Mouse (Mus musculus) layer of hippocampus, postnatal 25 days (tissue): Measurements from ENCODE around the gene Adcy4. TPM values are rescaled to one million over a fixed set of nuclear protein-coding genes. Genes with fewer than 3 reads are reported as not detected.

Experiments used
- DNase-seq, 2 experiments: peaks; one replicate each; pipeline ENCODE4 v3.0.0; 2022; ENCODE audit warnings: mixed read lengths in 2 of 2, low spot score in 1 of 2; ENCODE audit errors: extremely low spot score in 1 of 2
- total RNA-seq, 2 experiments: library from RNA; stranded (reverse); gene quantifications; 2 replicates each; pipeline ENCODE4 v1.2.3; 2021

Gene Adcy4
- total RNA-seq, 2 experiments from 2014 or later, result 3.9 to 5.9 TPM

DNA sequence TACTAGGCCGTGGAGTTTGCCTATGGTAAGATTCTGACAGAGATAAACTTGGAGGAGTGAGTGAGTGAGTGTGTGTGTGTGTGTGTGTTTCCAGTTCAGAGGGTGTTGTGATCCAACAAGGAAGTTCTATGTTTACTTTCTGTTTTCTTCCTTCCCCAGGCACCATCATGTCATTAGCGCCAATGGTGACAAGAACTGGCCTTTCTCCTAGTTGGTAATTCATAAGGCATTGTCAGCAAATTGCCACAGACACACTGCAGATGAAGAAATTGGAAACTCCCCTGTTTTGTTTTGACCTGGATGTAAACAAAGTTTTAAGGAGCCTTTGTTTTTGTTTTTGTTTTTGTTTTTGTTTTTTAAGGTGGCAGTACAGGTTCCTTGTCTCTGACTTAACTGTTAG is 9.6 kb upstream of the Adcy4 start:
- DNase-seq, result no peak

DNA sequence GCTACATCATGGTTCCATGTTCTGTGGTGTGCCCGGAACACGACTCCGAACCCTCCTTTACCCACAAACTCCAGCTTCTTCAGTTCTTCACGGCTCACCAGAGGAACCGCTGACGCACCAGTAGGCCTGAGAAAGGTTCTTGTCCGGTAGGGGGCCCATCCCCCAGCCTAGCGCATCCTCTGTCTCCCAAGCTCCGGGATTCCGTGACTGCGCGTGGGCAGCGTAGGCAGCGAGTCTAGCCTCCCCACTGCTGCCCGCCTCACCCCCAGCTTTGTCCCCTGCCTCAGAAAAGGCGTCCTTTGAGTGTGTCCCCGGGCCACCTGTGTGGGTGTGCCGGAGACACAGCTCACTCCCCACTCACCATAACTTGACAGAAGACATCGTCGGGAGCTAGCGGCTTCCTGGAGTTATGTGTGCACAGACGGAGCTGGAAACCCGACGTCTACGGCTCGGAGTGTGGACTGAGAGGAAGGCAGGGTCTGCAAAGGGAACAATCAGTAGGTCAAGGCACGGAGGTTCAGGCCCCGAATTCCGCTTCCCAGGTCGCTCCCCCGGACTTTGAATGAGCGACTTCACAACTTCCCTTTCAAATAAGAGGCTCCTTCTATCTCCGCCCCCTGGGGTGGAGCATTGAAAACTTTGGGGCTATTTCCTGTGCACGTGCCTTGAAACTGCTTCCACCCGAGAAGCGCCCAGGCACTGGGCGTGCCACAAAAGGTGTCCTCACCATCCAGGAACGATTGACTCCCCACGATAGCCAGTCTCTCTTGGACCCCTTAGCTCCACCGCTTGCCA is 4.6 kb upstream of the Adcy4 start, which contains the start of gene Ripk3:
Ripk3 (minus strand) TSS at position 610 of the 795 bp plus-strand sequence.
- peak in 1 of 2 experiments; percentile 1 for DNase-seq

DNA sequence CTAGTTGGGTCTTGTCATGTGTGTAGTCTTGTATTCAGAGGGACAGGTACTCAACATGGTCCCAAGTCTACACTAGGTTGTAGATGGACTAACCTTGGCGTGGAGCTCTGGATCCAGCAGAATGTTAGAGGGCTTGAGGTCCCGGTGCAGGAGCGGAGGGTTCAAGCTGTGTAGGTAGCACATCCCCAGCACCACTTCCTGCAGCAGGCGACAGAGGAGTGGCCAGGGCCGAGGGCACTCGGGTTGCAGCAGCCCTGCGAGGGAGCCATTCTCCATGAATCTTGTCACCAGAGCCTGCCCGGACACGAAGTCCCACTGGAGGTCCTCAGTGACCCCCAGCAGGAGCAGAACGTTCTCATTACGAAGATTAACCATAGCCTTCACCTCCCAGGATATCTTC is 3.8 kb upstream of the Adcy4 start:
- DNase-seq, result peak in 1 of 2 experiments; percentile 4

DNA sequence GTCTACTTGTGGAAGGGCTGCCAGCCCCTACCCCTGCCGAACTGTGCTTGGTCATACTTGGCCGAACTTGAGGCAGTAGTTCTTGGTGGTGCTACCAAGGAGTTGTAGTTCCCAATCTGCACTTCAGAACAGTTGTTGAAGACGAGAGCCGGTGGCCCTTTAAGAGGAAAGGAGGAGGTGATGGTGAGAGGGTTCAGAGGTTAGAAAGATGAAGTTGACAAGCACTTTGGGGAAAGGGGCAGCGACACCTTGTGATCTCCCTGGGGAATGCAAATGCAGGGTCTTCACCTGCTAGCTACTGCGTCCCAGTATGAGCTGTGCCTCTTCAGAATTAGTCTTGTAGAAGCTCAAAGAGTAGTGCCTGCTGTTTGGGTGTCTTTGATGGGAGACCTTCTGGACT is 1.3 kb upstream of the Adcy4 start:
- peak in 1 of 2 experiments; percentile 5 for DNase-seq

DNA sequence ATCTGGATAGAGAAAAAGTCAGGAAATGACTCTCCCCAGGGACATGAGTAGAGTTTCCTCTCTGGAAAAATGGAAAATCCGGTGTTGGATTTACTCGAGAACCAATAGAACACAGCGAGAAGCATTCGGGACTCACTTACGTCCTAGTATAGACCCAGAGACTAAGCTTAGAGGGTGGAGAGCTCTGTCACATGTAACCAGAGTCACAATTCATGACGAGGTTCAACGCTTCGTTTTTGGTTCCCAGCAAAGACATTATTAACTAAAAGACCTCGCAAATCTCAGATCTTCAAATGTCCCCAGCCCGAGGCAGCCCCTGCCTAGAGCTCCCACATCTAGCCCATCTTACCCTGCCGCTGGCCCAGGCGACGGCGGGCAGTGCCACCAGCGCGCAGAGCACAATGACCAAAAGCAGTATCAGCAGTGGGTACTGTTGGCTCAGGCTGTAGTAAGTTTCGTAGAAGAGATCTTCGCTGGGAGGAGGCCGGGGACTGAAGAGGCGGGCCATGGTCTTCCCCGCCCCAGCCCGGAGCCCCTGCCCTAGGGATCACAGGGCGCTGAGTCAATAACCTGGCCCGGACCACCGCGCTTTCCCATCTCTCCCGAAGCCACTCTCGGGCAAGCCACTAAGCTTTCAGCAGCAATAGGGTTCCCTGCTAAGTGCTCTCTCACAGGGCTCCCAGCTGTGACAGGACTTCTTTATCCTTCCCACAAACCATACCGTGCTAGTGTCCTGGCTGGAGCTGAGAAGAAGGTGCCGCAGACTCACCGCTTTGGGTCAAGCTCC is 531 bp downstream of the Adcy4 start:
- peak in 1 of 2 experiments; percentile 6 for DNase-seq

DNA sequence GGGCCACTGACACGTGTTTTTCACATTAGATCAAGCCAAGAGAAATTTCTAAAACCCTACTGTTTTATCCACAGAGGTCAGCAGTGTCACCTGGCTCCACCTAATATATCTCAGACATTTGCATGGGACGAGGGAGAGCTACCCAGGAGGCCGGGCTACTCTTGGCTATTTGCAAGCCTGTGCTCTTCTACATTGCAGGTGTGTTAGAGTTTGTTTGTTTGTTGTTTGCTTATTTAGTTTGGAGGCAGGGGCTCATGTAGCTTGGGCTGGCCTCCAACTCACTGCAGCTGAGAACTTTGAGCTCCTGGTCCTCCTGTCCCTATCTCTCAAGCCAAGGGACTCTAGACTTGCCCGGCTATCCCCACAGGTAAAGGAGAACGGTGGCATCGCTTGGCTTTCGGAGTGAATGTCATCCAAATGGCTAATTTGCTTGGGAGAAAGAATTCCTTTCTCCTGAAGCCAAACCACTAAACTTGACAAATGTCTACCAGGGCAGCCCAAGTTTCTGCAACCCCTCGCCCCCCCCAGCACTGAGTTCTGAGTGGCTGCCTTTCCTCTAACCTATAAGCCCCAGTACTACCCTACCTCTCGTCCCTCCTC is 1.4 kb downstream of the Adcy4 start:
- peak in 1 of 2 experiments; percentile 2 for DNase-seq

DNA sequence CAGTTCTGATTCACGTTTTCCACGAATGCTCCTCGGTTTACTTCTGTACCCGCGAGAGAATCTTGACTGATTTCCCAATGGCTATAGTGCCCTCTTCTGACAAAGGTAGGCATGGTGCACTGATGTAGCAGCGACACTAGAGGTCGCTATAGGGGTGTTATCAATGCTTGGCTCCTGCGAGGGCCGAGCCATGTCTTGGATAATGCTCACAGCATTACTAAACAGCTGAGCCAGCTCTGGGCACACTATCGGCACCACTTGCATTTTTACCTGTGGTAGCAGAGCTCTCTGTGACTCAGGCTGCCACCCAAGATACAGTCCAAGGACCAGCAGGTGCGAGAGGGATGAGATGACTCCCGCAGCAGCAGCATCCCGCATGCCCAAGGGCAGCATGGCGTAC is 2.6 kb downstream of the Adcy4 start:
- peak; percentile 21 to 47 for DNase-seq

DNA sequence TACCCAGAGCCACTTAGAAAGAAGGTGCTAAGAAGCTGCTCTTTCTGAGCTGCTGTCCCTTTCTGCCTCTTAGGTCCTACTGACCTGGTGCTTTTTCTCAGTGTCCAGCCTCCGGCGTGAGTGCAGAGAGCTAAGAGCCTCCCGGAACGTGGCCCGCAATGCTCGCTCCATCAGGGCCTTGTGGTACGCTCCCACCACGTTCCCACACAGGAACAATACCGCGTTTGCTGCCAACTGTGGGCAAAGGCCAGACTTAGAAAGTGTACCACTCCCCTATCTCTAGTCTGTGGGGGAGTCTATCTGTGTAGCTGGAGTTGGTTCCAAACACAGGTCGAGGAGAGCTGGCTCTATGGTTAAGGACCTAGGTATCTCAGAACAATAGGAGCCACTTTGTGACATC is 3.2 kb downstream of the Adcy4 start:
- peak in 1 of 2 experiments; percentile 3 for DNase-seq

DNA sequence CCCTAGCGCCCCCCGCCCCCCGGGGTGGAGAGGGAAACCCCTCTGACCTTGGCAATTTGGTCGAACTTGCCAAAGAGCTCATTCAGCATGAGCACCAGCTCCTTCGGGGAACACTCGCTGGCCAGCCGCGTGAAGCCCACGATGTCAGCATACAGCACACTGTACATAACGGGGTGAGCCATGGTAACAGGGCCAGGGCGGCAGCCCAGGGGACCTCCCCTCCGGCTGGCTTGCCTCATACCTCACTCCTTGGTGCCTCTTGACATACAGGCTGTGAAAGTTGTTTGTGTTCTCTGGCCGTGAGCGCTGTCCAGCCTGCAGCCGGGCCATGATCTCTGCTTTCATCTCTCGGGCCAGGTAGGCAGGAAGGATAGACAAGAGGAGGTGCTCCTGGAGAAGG is 4.2 kb downstream of the Adcy4 start:
- no peak for DNase-seq

DNA sequence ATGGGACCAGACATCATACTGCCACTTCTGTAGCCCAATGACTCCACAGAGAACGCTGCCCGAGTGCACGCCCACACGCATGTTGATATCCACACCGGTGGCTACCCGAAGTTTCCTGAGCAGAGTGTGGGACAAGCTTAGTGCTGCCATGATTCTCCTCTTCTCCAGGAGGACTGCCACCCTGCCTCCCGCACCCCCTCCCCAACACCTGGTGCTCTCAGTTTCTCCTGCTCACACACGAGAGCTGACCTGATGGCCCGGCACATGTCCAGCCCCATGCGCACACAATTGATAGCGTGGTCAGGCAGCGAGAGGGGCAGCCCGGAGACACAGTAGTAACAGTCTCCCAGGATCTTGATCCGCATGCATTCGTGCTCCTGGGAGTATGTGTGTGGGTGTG is 5.2 kb downstream of the Adcy4 start:
- no peak for DNase-seq

DNA sequence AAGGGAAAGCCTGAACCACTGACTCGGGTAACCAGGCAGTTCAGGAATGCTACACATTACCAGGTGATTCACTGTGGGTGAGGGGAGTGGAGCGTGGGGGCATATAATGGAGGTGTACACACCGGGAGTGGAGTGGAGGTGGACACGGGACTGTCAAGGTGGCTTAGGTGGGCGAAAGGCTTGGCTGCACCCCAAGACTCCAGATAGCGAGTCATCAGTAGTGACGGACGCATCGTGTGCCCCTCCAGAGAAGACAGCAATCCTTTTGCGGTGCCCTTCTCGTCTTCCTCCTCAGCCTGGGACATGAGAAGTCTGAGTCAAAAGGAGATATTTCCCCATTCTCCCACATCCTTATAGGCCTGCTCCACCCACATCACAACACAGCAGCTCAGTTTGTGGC is 6.1 kb downstream of the Adcy4 start:
- DNase-seq, result no peak

DNA sequence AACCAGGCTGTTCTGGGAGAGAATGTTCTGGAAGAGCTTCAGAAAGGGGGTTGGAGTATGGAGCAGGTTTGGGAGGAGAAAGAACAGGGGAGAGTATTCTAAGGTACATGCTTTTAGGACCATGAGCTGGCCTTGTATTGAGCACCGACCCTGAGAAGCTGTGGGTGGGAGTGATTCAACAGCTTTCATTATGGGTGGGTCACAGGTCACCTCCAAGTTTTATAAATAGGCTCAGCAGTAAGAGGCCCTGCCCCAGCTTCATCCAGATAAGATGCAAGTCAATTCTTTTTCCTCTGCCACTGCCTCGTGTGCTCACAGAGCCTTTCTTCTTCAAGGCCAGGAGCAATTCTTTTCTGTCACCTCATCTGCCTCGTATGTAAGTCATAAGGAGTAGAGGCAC is 6.7 kb downstream of the Adcy4 start:
- no peak for DNase-seq

DNA sequence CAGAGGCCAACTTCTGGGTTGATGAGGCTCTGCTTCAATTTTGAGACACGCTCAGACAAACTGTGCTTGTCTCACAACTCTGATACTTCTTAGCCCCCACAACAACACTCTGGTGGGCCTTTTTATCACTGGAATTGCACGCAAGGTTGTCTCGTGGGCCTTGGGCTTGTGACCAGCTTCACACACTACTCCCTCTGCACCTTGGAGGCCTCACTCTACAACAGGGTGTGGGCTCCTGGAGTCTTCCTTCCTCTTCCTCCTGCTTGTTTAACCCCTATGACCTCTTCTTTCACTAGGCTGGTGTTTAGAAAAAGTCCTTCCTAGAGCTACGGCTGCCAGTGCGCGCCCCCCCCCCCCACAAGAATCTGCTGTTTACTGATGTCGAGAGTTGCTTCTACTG is 7.2 kb downstream of the Adcy4 start:
- no peak for DNase-seq

DNA sequence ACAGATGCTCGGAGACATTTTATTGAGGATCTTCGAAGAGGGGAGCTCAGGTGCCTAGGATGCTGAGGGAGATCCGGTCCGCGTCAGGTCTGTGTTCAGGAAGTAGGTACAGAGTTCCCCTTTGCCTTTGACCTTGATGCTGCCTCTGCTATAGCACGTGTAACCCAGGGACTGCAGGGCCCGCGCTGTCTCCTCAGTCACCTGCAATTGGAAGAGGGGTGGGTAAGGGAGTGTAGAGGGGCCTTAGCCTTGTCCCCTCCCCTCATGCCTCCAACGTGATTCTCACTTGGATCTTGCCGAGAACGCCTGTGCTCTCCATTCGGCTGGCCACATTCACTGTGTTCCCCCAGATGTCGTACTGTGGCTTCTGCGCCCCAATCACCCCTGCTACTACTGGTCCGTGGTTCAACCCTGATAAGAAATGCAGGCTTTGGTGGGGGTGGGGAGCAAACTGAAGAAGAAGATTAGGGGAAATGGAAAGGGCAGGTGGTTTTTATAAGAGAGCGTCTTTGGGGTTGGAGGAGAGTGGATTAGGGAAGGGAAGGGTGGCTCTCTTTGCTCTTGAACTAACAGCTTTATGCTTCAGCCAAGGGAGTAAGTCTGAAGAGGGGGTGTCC is 14.7 kb downstream of the Adcy4 start:
- DNase-seq, result no peak

DNA sequence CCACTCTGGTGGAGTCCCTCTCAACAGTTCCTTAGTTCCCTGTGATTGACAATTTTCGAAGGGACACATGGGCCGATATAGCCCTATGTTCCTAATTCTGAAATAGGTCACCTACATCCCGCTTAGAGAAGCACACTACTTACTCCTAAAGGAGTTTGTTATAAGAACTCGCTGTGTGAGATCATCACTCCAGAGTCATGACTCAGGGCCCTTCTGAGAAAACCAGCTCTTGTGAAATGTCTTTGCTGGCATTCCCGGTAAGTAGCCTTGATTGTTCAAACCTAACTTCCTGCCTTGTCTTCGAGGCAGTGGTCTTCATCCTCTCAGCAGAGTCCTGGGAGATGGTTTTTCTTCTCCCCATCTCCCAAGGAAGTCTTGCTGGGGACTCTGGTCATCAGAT is 15.3 kb downstream of the Adcy4 start:
- DNase-seq, result no peak

DNA sequence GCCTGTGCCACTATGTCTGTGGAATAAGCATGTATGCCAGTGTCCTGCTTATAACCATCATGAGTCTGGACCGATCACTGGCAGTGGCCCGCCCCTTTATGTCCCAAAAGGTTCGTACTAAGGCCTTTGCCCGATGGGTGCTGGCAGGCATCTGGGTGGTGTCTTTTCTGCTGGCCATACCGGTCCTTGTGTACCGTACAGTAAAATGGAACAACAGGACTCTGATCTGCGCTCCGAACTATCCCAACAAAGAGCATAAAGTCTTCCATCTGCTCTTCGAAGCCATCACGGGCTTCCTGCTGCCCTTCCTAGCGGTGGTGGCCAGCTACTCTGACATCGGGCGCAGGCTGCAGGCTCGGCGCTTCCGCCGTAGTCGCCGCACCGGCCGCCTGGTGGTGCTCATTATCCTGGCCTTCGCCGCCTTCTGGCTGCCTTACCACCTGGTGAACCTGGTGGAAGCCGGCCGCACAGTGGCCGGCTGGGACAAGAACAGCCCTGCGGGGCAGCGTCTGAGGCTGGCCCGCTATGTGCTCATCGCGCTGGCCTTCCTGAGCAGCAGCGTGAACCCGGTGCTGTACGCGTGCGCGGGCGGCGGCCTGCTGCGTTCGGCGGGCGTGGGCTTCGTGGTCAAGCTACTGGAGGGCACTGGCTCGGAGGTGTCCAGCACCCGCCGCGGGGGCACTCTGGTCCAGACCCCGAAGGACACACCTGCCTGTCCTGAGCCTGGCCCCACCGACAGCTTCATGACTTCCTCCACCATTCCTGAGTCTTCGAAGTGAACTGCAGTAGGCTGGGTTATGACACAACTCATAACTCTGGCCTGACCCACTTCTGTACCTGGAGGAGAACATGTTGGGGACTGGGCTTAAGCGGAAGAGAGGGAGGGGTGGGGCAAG is 16.1 kb downstream of the Adcy4 start:
- DNase-seq, result peak in 1 of 2 experiments; percentile 33

DNA sequence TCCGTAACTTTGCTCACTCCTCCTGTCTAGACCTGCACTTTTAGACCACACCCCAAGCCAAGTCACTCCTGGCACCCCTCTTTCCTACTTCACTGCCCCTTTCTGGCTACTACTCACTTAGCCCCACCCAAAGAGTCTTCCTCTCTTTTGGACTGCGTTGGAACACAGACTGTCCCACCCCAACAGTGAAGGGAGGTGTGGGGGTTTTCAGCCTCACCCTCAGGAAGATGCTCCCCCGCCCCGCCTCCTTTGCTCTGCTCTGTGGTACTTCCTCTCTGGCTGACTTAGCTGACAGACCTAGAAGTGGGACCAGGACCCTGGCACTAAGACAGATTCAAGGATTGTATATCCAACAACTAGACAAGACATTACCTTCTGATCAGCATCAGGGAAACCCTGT is 18.2 kb downstream of the Adcy4 start, which contains the start of gene Ltb4r1:
Ltb4r1 (plus strand) TSS at position 267 of the 400 bp plus-strand sequence.
- no peak for DNase-seq

DNA sequence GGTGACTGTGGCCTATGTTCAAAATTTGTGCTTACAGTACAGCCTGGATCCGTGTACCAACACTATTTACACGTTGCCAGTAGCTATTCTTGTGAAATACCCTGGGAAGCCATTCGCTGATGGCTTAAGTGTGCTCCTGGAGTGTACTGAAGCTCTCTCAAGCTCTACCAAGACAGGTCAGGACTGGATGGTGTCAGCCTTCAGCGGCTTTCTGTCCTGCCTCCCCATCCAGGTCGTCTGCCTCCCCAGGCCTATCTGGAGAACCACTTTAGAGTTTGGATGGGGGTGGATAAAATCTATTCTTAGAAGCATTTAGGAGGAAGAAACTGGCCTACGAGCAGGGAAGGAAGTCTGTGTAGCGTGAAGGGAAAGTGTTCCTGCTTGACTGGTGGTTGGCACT is 20.7 kb downstream of the Adcy4 start:
- DNase-seq, result no peak

DNA sequence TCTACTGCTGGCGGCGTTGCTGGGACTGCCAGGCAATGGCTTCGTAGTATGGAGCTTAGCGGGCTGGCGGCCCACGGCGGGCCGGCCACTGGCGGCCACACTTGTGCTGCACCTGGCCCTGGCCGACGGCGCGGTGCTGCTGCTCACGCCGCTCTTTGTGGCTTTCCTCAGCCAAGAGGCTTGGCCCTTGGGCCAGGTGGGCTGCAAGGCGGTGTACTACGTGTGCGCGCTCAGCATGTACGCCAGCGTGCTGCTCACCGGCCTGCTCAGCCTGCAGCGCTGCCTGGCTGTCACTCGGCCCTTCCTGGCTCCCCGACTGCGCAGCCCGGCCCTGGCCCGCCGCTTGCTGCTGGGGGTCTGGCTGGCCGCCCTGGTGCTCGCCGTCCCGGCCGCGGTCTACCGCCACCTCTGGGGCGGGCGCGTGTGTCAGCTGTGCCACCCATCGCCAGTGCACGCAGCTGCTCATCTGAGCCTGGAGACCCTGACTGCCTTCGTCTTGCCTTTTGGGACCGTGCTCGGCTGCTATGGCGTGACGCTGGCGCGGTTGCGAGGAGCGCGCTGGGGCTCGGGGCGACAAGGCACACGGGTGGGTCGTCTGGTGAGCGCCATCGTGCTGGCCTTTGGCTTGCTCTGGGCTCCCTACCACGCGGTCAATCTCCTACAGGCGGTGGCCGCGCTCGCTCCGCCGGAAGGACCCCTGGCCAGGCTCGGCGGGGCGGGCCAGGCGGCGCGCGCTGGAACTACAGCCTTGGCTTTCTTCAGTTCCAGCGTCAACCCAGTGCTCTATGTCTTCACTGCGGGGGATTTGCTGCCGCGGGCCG is 21.7 kb downstream of the Adcy4 start:
- DNase-seq, result peak; percentile 23 to 34
